Mouse (Mus musculus) thymus, adult 2 months (tissue): ENCODE measurements at regions not wholly inside any gene's neighbourhood (a gene's known extent, or its start where the extent isn't known, plus 50 kb on each side); places are given as distances from the start of the nearest gene placed in this dataset.

Source experiments
- CTCF ChIP-seq: fragments of 200-500 bp; IDR thresholded peaks from 2 replicates; pipeline ENCODE4 v1.5.1; 2012; ENCODE audit warnings: mild to moderate bottlenecking, control low read depth, low read length, moderate library complexity, borderline replicate concordance; ENCODE audit not compliant: control insufficient read depth, poor library complexity, insufficient read depth; ENCODE audit errors: extremely low read depth
- POLR2A ChIP-seq: fragments of 200-500 bp; IDR thresholded peaks from 2 replicates; pipeline ENCODE4 v1.6.1; 2012; ENCODE audit warnings: mild to moderate bottlenecking, low read length, control low read depth, moderate library complexity; ENCODE audit not compliant: control insufficient read depth, poor library complexity, insufficient read depth; ENCODE audit errors: extremely low read depth

DNA sequence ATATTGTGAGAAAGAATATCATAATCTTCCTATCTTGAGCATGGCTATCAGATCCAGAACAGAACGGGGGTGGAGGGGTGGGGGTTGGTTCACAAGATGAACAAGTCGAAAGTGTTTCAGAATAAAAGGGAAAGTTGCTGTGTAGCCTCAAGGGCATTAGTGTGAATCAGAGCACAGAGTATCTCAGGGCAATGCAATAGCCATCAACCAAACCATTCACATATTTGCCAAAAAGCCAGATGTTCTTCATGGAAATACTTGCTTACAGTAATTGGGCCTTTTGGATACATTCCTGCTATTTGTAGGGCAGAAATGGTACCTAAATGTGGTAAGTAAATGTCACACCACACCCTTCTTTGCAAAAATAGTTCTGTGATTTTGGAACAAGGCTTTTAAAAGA lies 135.2 kb downstream of the Gm5447 start:
- TF ChIP-seq POLR2A, result no peak
- no peak for TF ChIP-seq CTCF
